Mouse (Mus musculus) NIH3T3 (cell line): ENCODE measurements at regions not wholly inside any gene's neighbourhood (a gene's known extent, or its start where the extent isn't known, plus 50 kb on each side); places are given as distances from the start of the nearest gene placed in this dataset.

Experiments
- DNase-seq: peaks from one replicate; pipeline ENCODE4 v3.0.0-alpha.2; 2012; ENCODE audit warnings: low read depth

GRCm38 (mm10) chr3:50524006-50524405, 80.6 kb upstream of the Slc7a11 start:
- DNase-seq = no peak

GRCm38 (mm10) chr3:50507211-50507610, 63.8 kb upstream of the Slc7a11 start:
- no peak for DNase-seq
